Mouse (Mus musculus): Measurements from ENCODE around the gene Prr5.

GRCm38 (mm10) chr15:84731676-84732424 lies 62.4 kb downstream of the Prr5 start:
- no peak for TF ChIP-seq CTCF (IDR thresholded peaks at IDR 0.05)
- no peak for TF ChIP-seq EP300 (IDR thresholded peaks at IDR 0.05)
